Mouse (Mus musculus): Measurements from ENCODE around the gene Rarb.

Rarb gene

GRCm38 (mm10) chr14:16434396-16435171 is 384.4 kb downstream of the Rarb start:
- peak; percentile 27 for DNase-seq (ENCODE audit: low spot score)

DNA sequence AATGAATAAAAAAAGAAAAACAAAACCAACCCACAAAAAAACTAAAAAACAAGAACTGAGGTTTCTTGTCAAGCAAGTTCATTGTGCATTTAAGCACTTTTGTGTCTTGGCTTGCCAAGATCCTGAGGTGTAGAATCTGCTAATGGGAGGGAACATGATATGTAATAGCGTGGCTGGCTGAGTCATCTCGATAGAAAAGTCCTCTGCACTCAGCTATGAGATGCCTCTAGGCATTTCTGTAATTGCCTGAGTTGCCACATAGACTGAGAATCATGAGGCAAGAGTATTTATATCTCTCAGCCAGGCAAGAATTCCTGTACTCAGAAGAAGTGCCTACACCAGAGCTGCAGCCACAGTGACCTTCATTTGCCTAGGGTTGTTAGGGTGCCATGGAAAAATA is 385.8 kb downstream of the Rarb start:
- no peak for DNase-seq (ENCODE audit: low spot score)

DNA sequence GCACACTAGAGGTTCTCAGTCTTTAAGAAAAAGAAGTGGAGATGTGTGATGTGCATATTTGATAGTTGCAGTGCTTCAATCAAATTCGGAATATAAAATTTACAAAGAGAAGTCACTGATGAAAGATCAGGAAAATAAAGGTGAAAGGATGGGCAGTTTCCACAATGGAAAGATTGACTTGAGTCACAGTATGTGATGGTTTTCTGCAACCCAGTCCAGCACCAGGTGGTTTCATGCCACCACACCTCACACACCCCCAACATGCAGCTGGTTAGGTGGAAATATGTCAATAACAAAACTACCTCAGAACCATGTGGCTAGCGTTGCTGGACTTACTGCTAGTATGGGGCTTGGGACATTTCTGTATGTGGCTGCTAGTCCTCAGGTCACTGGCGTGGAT is 386.4 kb downstream of the Rarb start:
- no peak for DNase-seq (ENCODE audit: low spot score)

DNA sequence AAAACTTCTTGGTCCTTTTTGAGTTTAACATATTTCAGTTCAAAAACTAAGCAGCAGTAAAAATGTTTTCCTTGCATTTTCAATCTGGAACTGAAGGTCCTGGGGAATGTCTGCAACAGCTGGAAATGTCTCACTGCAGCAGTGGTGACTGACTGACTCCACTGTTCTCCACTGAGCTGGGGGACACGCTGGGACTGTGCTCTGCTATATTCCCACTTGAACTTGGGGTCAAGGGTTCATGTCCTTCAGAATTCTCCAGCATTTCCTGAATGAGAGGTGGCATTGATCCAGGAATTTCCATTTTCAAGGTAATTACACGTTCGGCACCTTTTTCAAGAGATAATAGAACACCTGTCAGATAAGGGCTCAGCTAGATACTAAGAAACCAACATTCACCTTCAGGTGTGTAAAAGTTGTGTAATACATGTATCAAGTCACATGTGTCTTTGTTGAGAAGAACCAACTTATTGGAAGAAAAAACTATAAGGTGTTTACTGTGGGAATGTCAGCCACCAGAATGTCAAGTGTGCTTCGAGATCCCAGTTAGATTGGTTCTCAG is 386.9 kb downstream of the Rarb start:
- no peak for DNase-seq (ENCODE audit: low spot score)

- no peak for DNase-seq (ENCODE audit: low spot score)
These were observed 391.4 kb downstream of the Rarb start for GRCm38 (mm10) chr14:16427569-16427968.

DNA sequence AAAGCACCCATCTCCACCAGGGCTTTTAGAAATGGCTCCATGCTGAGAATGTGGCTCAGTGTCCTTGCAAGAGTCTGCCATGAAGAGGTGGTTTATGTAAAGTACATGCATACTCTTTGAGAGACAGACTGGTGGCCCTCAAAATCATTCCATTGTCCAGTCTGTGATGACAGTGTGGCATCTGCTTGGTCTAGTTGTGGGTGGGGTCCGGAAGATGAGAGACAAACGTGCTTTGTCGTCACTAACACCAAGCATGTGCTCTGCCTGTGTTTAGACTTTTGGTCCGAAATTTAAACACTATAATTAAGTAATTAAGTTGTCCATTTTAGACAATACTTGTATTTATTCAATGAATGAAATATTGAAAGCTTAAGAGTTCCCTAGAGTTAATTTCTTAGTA is 404.8 kb downstream of the Rarb start:
- no peak for DNase-seq (ENCODE audit: low spot score)

DNA sequence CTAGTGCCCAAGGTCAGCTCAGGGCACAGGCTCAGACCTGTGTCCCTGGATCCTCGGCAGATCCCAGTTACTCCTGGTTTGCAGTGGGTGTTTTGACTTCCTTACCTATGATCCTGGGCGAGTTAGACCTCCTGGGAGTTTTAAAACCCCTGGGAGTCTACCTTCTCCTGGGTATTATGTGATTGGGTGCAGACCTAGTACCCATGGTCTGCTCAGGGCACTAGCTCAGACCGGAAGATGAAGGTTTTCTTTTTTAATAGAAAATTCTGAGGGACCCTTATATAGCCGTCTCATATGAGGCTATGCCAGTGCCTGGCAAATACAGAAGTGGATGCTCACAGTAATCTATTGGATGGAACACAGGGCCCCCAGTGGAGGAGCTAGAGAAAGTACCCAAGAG is 413.8 kb downstream of the Rarb start:
- DNase-seq (ENCODE audit: low spot score): no peak

DNA sequence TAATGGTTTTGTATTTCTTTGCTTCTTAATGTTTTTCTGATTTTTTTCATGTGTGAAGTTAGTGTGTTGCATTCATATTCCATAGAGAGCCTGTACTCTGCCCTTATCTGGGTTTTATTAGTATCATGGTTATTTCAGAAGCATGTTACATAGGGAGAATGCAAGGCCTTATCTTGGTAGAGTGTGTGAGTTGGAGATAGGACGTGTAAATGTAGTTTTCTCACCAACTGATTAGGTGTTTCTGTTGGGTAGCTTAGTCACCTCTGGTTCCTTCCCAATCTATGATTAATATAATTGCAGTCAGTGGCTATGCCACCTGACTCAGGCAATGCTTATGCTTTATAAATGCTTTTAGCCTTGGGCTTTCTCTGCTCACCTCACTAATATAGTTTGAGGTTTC is 434.2 kb downstream of the Rarb start:
- DNase-seq (ENCODE audit: low spot score): no peak

Measured in T-cell, adult 2 months (primary cell).